Mouse (Mus musculus) CH12.LX (cell line): ENCODE results near the gene Nexn. TPM values are rescaled to one million over a fixed set of nuclear protein-coding genes. Genes with fewer than 3 reads are reported as not detected.

ENCODE experiments used
- DNase-seq: peaks from one replicate; pipeline ENCODE4 v3.0.0-alpha.2; 2013; ENCODE audit errors: extremely low read depth
- H3K27ac ChIP-seq: 2 replicates; pipeline ENCODE4 v1.5.1; 2012; ENCODE audit warnings: low read depth, mild to moderate bottlenecking, control low read depth, moderate library complexity; ENCODE audit not compliant: insufficient read depth
- H3K27me3 ChIP-seq: replicated peaks from 2 replicates; pipeline ENCODE3; 2012; ENCODE audit warnings: inconsistent platforms
- H3K36me3 ChIP-seq, 2 experiments: replicated peaks in 1 of 2; 2 replicates each; pipeline versions ENCODE3 to v1.6.1; 2012; ENCODE audit warnings: inconsistent platforms in 1 of 2, low read length in 1 of 2, mild to moderate bottlenecking in 1 of 2, mixed read lengths in 1 of 2, moderate library complexity in 1 of 2; ENCODE audit not compliant: control insufficient read depth in 1 of 2, insufficient read depth in 1 of 2
- H3K4me1 ChIP-seq, 2 experiments: 2 replicates each; pipeline ENCODE4 v1.6.1; 2012; ENCODE audit warnings: inconsistent platforms in 1 of 2, moderate library complexity in 1 of 2; ENCODE audit not compliant: insufficient read depth in 2 of 2, control insufficient read depth in 1 of 2
- H3K4me2 ChIP-seq: 2 replicates; pipeline ENCODE4 v1.6.1; 2012; ENCODE audit warnings: low read depth, mild to moderate bottlenecking, control low read depth; ENCODE audit not compliant: poor library complexity, insufficient read depth, severe bottlenecking
- H3K4me3 ChIP-seq, 3 experiments: fragments of 150-350 bp in 1 of 3; sonication (generic) in 1 of 3; replicated peaks in 1 of 3; 2 replicates each; pipeline versions ENCODE3 to v1.5.1; 2011 to 2012; ENCODE audit warnings: low read depth in 2 of 3, low read length in 2 of 3, mild to moderate bottlenecking in 2 of 3, moderate library complexity in 2 of 3, control low read depth in 1 of 3, improper control_type of control experiment in 1 of 3, inconsistent platforms in 1 of 3, mixed read lengths in 1 of 3; ENCODE audit not compliant: poor library complexity in 1 of 3
- H3K79me2 ChIP-seq: replicated peaks from 2 replicates; pipeline ENCODE4 v1.6.1; 2012; ENCODE audit warnings: mild to moderate bottlenecking, moderate library complexity; ENCODE audit not compliant: control insufficient read depth, poor library complexity, insufficient read depth, severe bottlenecking; ENCODE audit errors: extremely low read depth
- H3K9ac ChIP-seq: 2 replicates; pipeline ENCODE4 v1.6.1; 2012; ENCODE audit warnings: low read depth, mild to moderate bottlenecking, control low read depth, moderate library complexity; ENCODE audit not compliant: insufficient read depth
- H3K9me3 ChIP-seq: replicated peaks from 2 replicates; pipeline ENCODE3; 2012; ENCODE audit warnings: low read length, inconsistent platforms, mixed read lengths
- BHLHE40 ChIP-seq: IDR thresholded peaks from 2 replicates; pipeline ENCODE4 v1.6.1; 2011; ENCODE audit warnings: mild to moderate bottlenecking, low read depth, low read length, improper control_type of control experiment
- CHD2 ChIP-seq: IDR thresholded peaks from 2 replicates; pipeline ENCODE4 v1.6.1; 2011; ENCODE audit warnings: low read length, improper control_type of control experiment
- CTCF ChIP-seq, 2 experiments: IDR thresholded peaks in 1 of 2; conservative IDR thresholded peaks in 1 of 2; 2 replicates each; pipeline ENCODE4 v1.5.1; 2011 to 2012; ENCODE audit warnings: low read depth in 2 of 2, low read length in 2 of 2, improper control_type of control experiment in 1 of 2, inconsistent platforms in 1 of 2, mild to moderate bottlenecking in 1 of 2, moderate library complexity in 1 of 2
- E2F4 ChIP-seq: IDR thresholded peaks from 2 replicates; pipeline ENCODE4 v1.6.1; 2011; ENCODE audit warnings: low read depth, low read length, improper control_type of control experiment; ENCODE audit not compliant: insufficient replicate concordance
- ELF1 ChIP-seq: IDR thresholded peaks from 2 replicates; pipeline ENCODE4 v1.6.1; 2014; ENCODE audit warnings: low read depth, mild to moderate bottlenecking, inconsistent platforms, low read length, improper control_type of control experiment
- ETS1 ChIP-seq: conservative IDR thresholded peaks from 2 replicates; pipeline ENCODE4 v1.6.1; 2012; ENCODE audit warnings: low read depth, mild to moderate bottlenecking, inconsistent platforms, low read length, improper control_type of control experiment, moderate library complexity
- GABPA ChIP-seq: IDR thresholded peaks from 2 replicates; pipeline ENCODE4 v1.6.1; 2012; ENCODE audit warnings: low read depth, low read length, improper control_type of control experiment, inconsistent platforms; ENCODE audit not compliant: insufficient replicate concordance
- HCFC1 ChIP-seq: IDR thresholded peaks from 2 replicates; pipeline ENCODE4 v1.6.1; 2012; ENCODE audit warnings: low read depth, mild to moderate bottlenecking, inconsistent platforms, low read length, improper control_type of control experiment
- IRF4 ChIP-seq: IDR thresholded peaks from 2 replicates; pipeline ENCODE4 v1.6.1; 2014; ENCODE audit warnings: low read depth, mild to moderate bottlenecking, inconsistent platforms, low read length, improper control_type of control experiment
- JUN ChIP-seq: IDR thresholded peaks from 2 replicates; pipeline ENCODE4 v1.6.1; 2011; ENCODE audit warnings: low read depth, mild to moderate bottlenecking, low read length, improper control_type of control experiment, moderate library complexity; ENCODE audit not compliant: insufficient read depth
- KAT2A ChIP-seq: IDR thresholded peaks from 2 replicates; pipeline ENCODE4 v1.6.1; 2012; ENCODE audit warnings: low read length, improper control_type of control experiment, inconsistent platforms; ENCODE audit not compliant: insufficient replicate concordance
- MAX ChIP-seq: IDR thresholded peaks from 2 replicates; pipeline ENCODE4 v1.6.1; 2011; ENCODE audit warnings: low read length, improper control_type of control experiment
- MAZ ChIP-seq: IDR thresholded peaks from 2 replicates; pipeline ENCODE4 v1.6.1; 2012; ENCODE audit warnings: low read depth, mild to moderate bottlenecking, inconsistent platforms, low read length, improper control_type of control experiment, moderate library complexity
- MEF2A ChIP-seq: IDR thresholded peaks from 2 replicates; pipeline ENCODE4 v1.6.1; 2014; ENCODE audit warnings: low read depth, mild to moderate bottlenecking, inconsistent platforms, low read length, improper control_type of control experiment, borderline replicate concordance
- MXI1 ChIP-seq: IDR thresholded peaks from 2 replicates; pipeline ENCODE4 v1.6.1; 2011; ENCODE audit warnings: mild to moderate bottlenecking, low read depth, low read length, improper control_type of control experiment
- MYC ChIP-seq: IDR thresholded peaks from 2 replicates; pipeline ENCODE4 v1.6.1; 2011; ENCODE audit warnings: low read depth, mild to moderate bottlenecking, improper control_type of control experiment, low read length
- NELFE ChIP-seq: IDR thresholded peaks from 2 replicates; pipeline ENCODE4 v1.6.1; 2011; ENCODE audit warnings: low read depth, low read length, improper control_type of control experiment
- NRF1 ChIP-seq: IDR thresholded peaks from 2 replicates; pipeline ENCODE4 v1.6.1; 2014; ENCODE audit warnings: low read depth, mild to moderate bottlenecking, inconsistent platforms, low read length, improper control_type of control experiment, moderate library complexity
- POLR2A ChIP-seq: IDR thresholded peaks from 2 replicates; pipeline ENCODE4 v1.6.1; 2011; ENCODE audit warnings: low read depth, mild to moderate bottlenecking, improper control_type of control experiment, low read length
- POLR2AphosphoS2 ChIP-seq: IDR thresholded peaks from 2 replicates; pipeline ENCODE4 v1.6.1; 2011; ENCODE audit warnings: low read depth, low read length, improper control_type of control experiment
- RAD21 ChIP-seq: IDR thresholded peaks from 2 replicates; pipeline ENCODE4 v1.6.1; 2011; ENCODE audit warnings: low read depth, mild to moderate bottlenecking, low read length, improper control_type of control experiment, moderate library complexity
- RCOR1 ChIP-seq: conservative IDR thresholded peaks from 2 replicates; pipeline ENCODE4 v1.6.1; 2012; ENCODE audit warnings: low read depth, mild to moderate bottlenecking, inconsistent platforms, low read length, improper control_type of control experiment
- SIN3A ChIP-seq: IDR thresholded peaks from 2 replicates; pipeline ENCODE4 v1.6.1; 2012; ENCODE audit warnings: low read length, improper control_type of control experiment, inconsistent platforms
- TBP ChIP-seq: conservative IDR thresholded peaks from 2 replicates; pipeline ENCODE4 v1.6.1; 2011; ENCODE audit warnings: low read depth, low read length, improper control_type of control experiment
- TCF12 ChIP-seq: IDR thresholded peaks from 2 replicates; pipeline ENCODE4 v1.6.1; 2014; ENCODE audit warnings: low read depth, mild to moderate bottlenecking, inconsistent platforms, low read length, improper control_type of control experiment
- UBTF ChIP-seq: IDR thresholded peaks from 2 replicates; pipeline ENCODE4 v1.6.1; 2012; ENCODE audit warnings: low read depth, mild to moderate bottlenecking, inconsistent platforms, low read length, improper control_type of control experiment, moderate library complexity
- USF1 ChIP-seq: IDR thresholded peaks from 2 replicates; pipeline ENCODE4 v1.6.1; 2014; ENCODE audit warnings: low read depth, mild to moderate bottlenecking, inconsistent platforms, low read length, improper control_type of control experiment
- USF2 ChIP-seq: conservative IDR thresholded peaks from 2 replicates; pipeline ENCODE4 v1.6.1; 2011; ENCODE audit warnings: low read depth, low read length, improper control_type of control experiment
- ZC3H11A ChIP-seq: IDR thresholded peaks from 2 replicates; pipeline ENCODE4 v1.6.1; 2012; ENCODE audit warnings: low read depth, mild to moderate bottlenecking, inconsistent platforms, low read length, improper control_type of control experiment
- ZKSCAN1 ChIP-seq: IDR thresholded peaks from 2 replicates; pipeline ENCODE4 v1.6.1; 2012; ENCODE audit warnings: low read depth, inconsistent platforms, low read length, improper control_type of control experiment, borderline replicate concordance
- ZMIZ1 ChIP-seq: IDR thresholded peaks from 2 replicates; pipeline ENCODE4 v1.6.1; 2012; ENCODE audit warnings: low read depth, mild to moderate bottlenecking, inconsistent platforms, low read length, improper control_type of control experiment
- dilution Hi-C: fragments of 300-500 bp; cut with MboI; formaldehyde crosslinking; loops from 2 replicates; pipeline ENCODE4 v1.14.3; 2020; ENCODE audit warnings: low sequenced_read_pairs; ENCODE audit not compliant: extremely low pct_unique_long_range_greater_than_20kb, extremely low pct_ligation_motif_present
- in situ Hi-C: fragments of 300-500 bp; cut with MboI; formaldehyde crosslinking; loops from 3 replicates; pipeline ENCODE4 v1.14.3; 2019; ENCODE audit warnings: low sequenced_read_pairs, low pct_ligation_motif_present, low pct_unique_long_range_greater_than_20kb, mixed read lengths
- polyA plus RNA-seq: library from polyadenylated mRNA; unstranded; fragments of >175 nt; gene quantifications from 2 replicates; pipeline ENCODE4 v1.2.1, GENCODE M21; 2012; ENCODE audit warnings: low read depth; ENCODE audit not compliant: insufficient read length
- total RNA-seq, 2 experiments: library from RNA; depleted of rRNA; stranded (reverse); fragments of 300-350 nt in 1 of 2; fragments of >200 nt in 1 of 2; gene quantifications; 2 replicates each; pipeline ENCODE4 v1.2.3; 2012 to 2014

Nexn gene
- total RNA-seq (2012; rRNA removed) (0.08 TPM in 2 replicates), total RNA-seq (2014; rRNA removed) (not detected in 2 replicates), polyA plus RNA-seq (0.17 and 0.67 TPM in 2 replicates)

GRCm38 (mm10) chr3:152266036-152266421 lies at the start of gene Nexn:
Gene Nexn, minus strand, starts transcription at chr3:152266350.
- no peak within 1 kb of the TSS for H3K27ac ChIP-seq
- H3K4me2 ChIP-seq: no peak within 1 kb of the TSS
- in situ Hi-C loops (loop anchor here (25.0 kb wide), 1 partner anchor 471 kb away; no protein-coding TSS in a partner anchor), dilution Hi-C loops (no loop called here)
- peaks cover 0 to 2% of the 10 kb centered on the region in 2 experiments; a peak in 1 of 4 replicates for H3K4me1 ChIP-seq
- no peaks in the 10 kb centered on the region for H3K9me3 ChIP-seq
- H3K9ac ChIP-seq: no peak within 1 kb of the TSS
- peaks cover 0 to 7% of the 10 kb centered on the region in 2 experiments for H3K36me3 ChIP-seq
- no peaks in the 10 kb centered on the region for H3K79me2 ChIP-seq
- DNase-seq: no peak
- TF ChIP-seq USF2 (no peak), CTCF (conservative IDR thresholded peaks at IDR 0.05 in 1 of 2, IDR thresholded peaks at IDR 0.05 in 1 of 2; ENCODE audit: low read depth in 2 of 2, low read length in 2 of 2) (no peak), ZKSCAN1 (no peak)
- H3K27me3 ChIP-seq: no peaks in the 10 kb centered on the region
- H3K4me3 ChIP-seq: no peak within 1 kb of the TSS

- dilution Hi-C loops (no loop called here), in situ Hi-C loops (loop anchor here (10.0 kb wide), 1 partner anchor 201 kb away; no protein-coding TSS in a partner anchor)
- Histone ChIP-seq H3K36me3 (peaks cover 30 to 76% of the 10 kb centered on the region in 2 experiments), H3K79me2 (no peaks in the 10 kb centered on the region), H3K4me1 (peaks cover 0 to 4% of the 10 kb centered on the region in 2 experiments; a peak in 3 of 4 replicates), H3K27me3 (no peaks in the 10 kb centered on the region), H3K9ac (no peak overlapping the region), H3K4me2 (no peak overlapping the region), H3K9me3 (no peaks in the 10 kb centered on the region), H3K4me3 (no peak overlapping the region), H3K27ac (no peak overlapping the region)
- peak; percentile 93 for DNase-seq
- TF ChIP-seq TCF12: peak; percentile 55; the same call in 1 of the 2 replicates
- TF ChIP-seq CTCF (conservative IDR thresholded peaks at IDR 0.05 in 1 of 2, IDR thresholded peaks at IDR 0.05 in 1 of 2; ENCODE audit: low read depth in 2 of 2, low read length in 2 of 2): peak; percentile 82 to 100
- TF ChIP-seq BHLHE40: peak; percentile 69
- TF ChIP-seq HCFC1: peak; percentile 42
- no peak for TF ChIP-seq CHD2
- no peak for TF ChIP-seq ZKSCAN1
- TF ChIP-seq MEF2A: peak; percentile 34; the same call in 1 of the 2 replicates
- TF ChIP-seq KAT2A: no peak
- no peak for TF ChIP-seq ETS1
- TF ChIP-seq USF1: no peak
- no peak for TF ChIP-seq TBP
- TF ChIP-seq ELF1: peak; percentile 38; the same call in 1 of the 2 replicates
- TF ChIP-seq ZMIZ1: no peak
- TF ChIP-seq RAD21: peak; percentile 71
- TF ChIP-seq USF2: no peak
- TF ChIP-seq JUN: no peak
- no peak for TF ChIP-seq GABPA
- peak; percentile 64; the same call in 1 of the 2 replicates for TF ChIP-seq IRF4
- no peak for TF ChIP-seq SIN3A
- TF ChIP-seq UBTF: no peak
- no peak for TF ChIP-seq MXI1
- no peak for TF ChIP-seq RCOR1
- TF ChIP-seq NELFE: peak; percentile 97; the same call in 1 of the 2 replicates
- peak; percentile 34; the same call in 1 of the 2 replicates for TF ChIP-seq MAX
- TF ChIP-seq MAZ: peak; percentile 82; the same call in 1 of the 2 replicates
- TF ChIP-seq POLR2A: no peak
- TF ChIP-seq E2F4: no peak
- TF ChIP-seq POLR2AphosphoS2: no peak
- TF ChIP-seq MYC: 0 out of 2 replicates have a peak, but pooled peaks have one; percentile 31
- peak; percentile 18; the same call in 1 of the 2 replicates for TF ChIP-seq ZC3H11A
- TF ChIP-seq NRF1: no peak
These were observed 49.5 kb upstream of the Nexn start for GRCm38 (mm10) chr3:152315613-152316012.
